Mouse (Mus musculus) embryonic facial prominence, embryonic 14.5 days (tissue): ENCODE measurements around the gene Olfr150. TPM values are rescaled to one million over a fixed set of nuclear protein-coding genes. Genes with fewer than 3 reads are reported as not detected.

Source experiments
- polyA plus RNA-seq: library from polyadenylated mRNA; unstranded; fragments of >200 nt; fragmentation: Nextera tagmentation; extraction: Ambion mirVana; gene quantifications from 2 replicates; pipeline ENCODE4 v1.2.1, GENCODE M21; 2014

The Olfr150 gene
- polyA plus RNA-seq, 1 experiment from 2014 or later: not detected

Other genes with a start within 250 kb of the Olfr150 start
- not detected in 2 replicates for gene Olfr44, start 237.0 kb upstream of the Olfr150 start, polyA plus RNA-seq
- 0.14 and 0.42 TPM in 2 replicates for gene Olfr957, start 215.2 kb upstream of the Olfr150 start, polyA plus RNA-seq
- gene Olfr958, start 176.9 kb upstream of the Olfr150 start, polyA plus RNA-seq: 0.18 TPM in 1 of 2 replicates, not detected in the other
- not detected in 2 replicates for gene Olfr959, start 155.4 kb upstream of the Olfr150 start, polyA plus RNA-seq
- 165 and 171 TPM in 2 replicates for gene AW551984, start 126.6 kb upstream of the Olfr150 start, polyA plus RNA-seq
- not detected in 2 replicates for gene Olfr148, start 120.3 kb upstream of the Olfr150 start, polyA plus RNA-seq
- gene Olfr960, start 109.6 kb upstream of the Olfr150 start, polyA plus RNA-seq: not detected in 2 replicates
- gene Olfr961, start 85.9 kb upstream of the Olfr150 start, polyA plus RNA-seq: not detected in 2 replicates
- gene Olfr963, start 63.8 kb upstream of the Olfr150 start, polyA plus RNA-seq: not detected in 2 replicates
- gene Olfr149, start 23.9 kb upstream of the Olfr150 start, polyA plus RNA-seq: not detected in 2 replicates
- not detected in 2 replicates for gene Olfr965, start 19.6 kb upstream of the Olfr150 start, polyA plus RNA-seq
- gene Olfr967, start 15.3 kb downstream of the Olfr150 start, polyA plus RNA-seq: not detected in 2 replicates
- not detected in 2 replicates for gene Olfr968, start 52.3 kb downstream of the Olfr150 start, polyA plus RNA-seq
- gene Olfr969, start 60.0 kb downstream of the Olfr150 start, polyA plus RNA-seq: 0.13 TPM in 1 of 2 replicates, not detected in the other
- gene Olfr970, start 77.9 kb downstream of the Olfr150 start, polyA plus RNA-seq: 0.13 TPM in 1 of 2 replicates, not detected in the other
- gene Olfr971, start 105.9 kb downstream of the Olfr150 start, polyA plus RNA-seq: not detected in 2 replicates
- gene Olfr972, start 135.4 kb downstream of the Olfr150 start, polyA plus RNA-seq: 0.33 TPM in 1 of 2 replicates, not detected in the other
- not detected in 2 replicates for gene Olfr229, start 176.4 kb downstream of the Olfr150 start, polyA plus RNA-seq
- 0.10 TPM in 1 of 2 replicates, not detected in the other for gene Olfr974, start 206.5 kb downstream of the Olfr150 start, polyA plus RNA-seq
- gene Olfr975, start 221.1 kb downstream of the Olfr150 start, polyA plus RNA-seq: not detected in 2 replicates
- gene Olfr976, start 230.2 kb downstream of the Olfr150 start, polyA plus RNA-seq: not detected in 2 replicates